Mouse (Mus musculus) G1E (cell line): Measurements from ENCODE around the gene Fam3b. TPM values are rescaled to one million over a fixed set of nuclear protein-coding genes. Genes with fewer than 3 reads are reported as not detected.

ENCODE experiments used
- ATAC-seq: 2 replicates; pipeline ENCODE4 v1.8.0; 2016; ENCODE audit warnings: mild to moderate bottlenecking; ENCODE audit not compliant: insufficient number of reproducible peaks, poor library complexity, low FRiP score, severe bottlenecking; ENCODE audit errors: extremely low read depth
- DNase-seq: peaks from one replicate; pipeline ENCODE4 v3.0.0; 2012; ENCODE audit warnings: low spot score
- H3K27me3 ChIP-seq: 2 replicates; pipeline ENCODE4 v1.6.1; 2012; ENCODE audit warnings: mild to moderate bottlenecking, low read length, inconsistent platforms; ENCODE audit not compliant: insufficient read depth
- H3K36me3 ChIP-seq: replicated peaks from 2 replicates; pipeline ENCODE3; 2012; ENCODE audit warnings: mild to moderate bottlenecking, inconsistent platforms
- H3K4me1 ChIP-seq: 2 replicates; pipeline ENCODE4 v1.6.1; 2012; ENCODE audit warnings: low read depth, low read length, inconsistent platforms, mixed read lengths; ENCODE audit not compliant: insufficient read depth
- H3K4me3 ChIP-seq: 2 replicates; pipeline ENCODE4 v1.5.1; 2012; ENCODE audit warnings: low read depth, mild to moderate bottlenecking, inconsistent platforms, low read length, moderate library complexity, mixed read lengths
- H3K9me3 ChIP-seq: replicated peaks from 2 replicates; pipeline ENCODE4 v1.6.1; 2012; ENCODE audit warnings: inconsistent platforms
- CTCF ChIP-seq: IDR thresholded peaks from 2 replicates; pipeline ENCODE4 v1.5.1; 2012; ENCODE audit warnings: low read depth, low read length, inconsistent platforms, mixed read lengths
- GATA1 ChIP-seq: IDR thresholded peaks from 2 replicates; pipeline ENCODE4 v1.6.1; 2012; ENCODE audit warnings: borderline replicate concordance, low read length, inconsistent platforms, mixed read lengths
- GATA2 ChIP-seq: IDR thresholded peaks from 2 replicates; pipeline ENCODE4 v1.6.1; 2012; ENCODE audit warnings: low read depth, low read length, inconsistent platforms, borderline replicate concordance
- POLR2AphosphoS5 ChIP-seq: IDR thresholded peaks from 2 replicates; pipeline ENCODE4 v1.6.1; 2012; ENCODE audit warnings: low read depth, low read length, inconsistent platforms; ENCODE audit not compliant: insufficient replicate concordance
- TAL1 ChIP-seq: conservative IDR thresholded peaks from 2 replicates; pipeline ENCODE4 v1.6.1; 2012; ENCODE audit warnings: low read depth, low read length, inconsistent platforms, mixed read lengths
- polyA plus RNA-seq: library from polyadenylated mRNA; stranded (reverse); fragments of >175 nt; gene quantifications from 2 replicates; pipeline ENCODE4 v1.2.3, GENCODE M21; 2012
- total RNA-seq, 2 experiments: library from RNA; stranded (forward) in 1 of 2; stranded (reverse) in 1 of 2; fragments of 200-1000 nt in 1 of 2; fragments of >200 nt in 1 of 2; fragmentation: Nextera tagmentation in 1 of 2; gene quantifications; 2 replicates each; pipeline ENCODE4 v1.2.3; 2014 to 2017

Gene Fam3b
- total and polyA plus RNA-seq, 3 experiments: 0.87 TPM; not detected in 2

- Histone ChIP-seq H3K4me3 (no peak overlapping the region), H3K36me3 (no peaks in the 10 kb centered on the region), H3K4me1 (no peaks in the 10 kb centered on the region), H3K9me3 (no peaks in the 10 kb centered on the region), H3K27me3 (no peaks in the 10 kb centered on the region; the same call in 1 of the 2 replicates)
- ATAC-seq (no peak), DNase-seq (no peak)
- TF ChIP-seq TAL1: no peak
- TF ChIP-seq POLR2AphosphoS5: no peak
- TF ChIP-seq GATA1: no peak
- no peak for TF ChIP-seq GATA2
- TF ChIP-seq CTCF: no peak
These were observed 2.3 kb downstream of the Fam3b start for GRCm38 (mm10) chr16:97512347-97512751.

- no peaks in the 10 kb centered on the region; the same call in 1 of the 2 replicates for H3K27me3 ChIP-seq
- DNase-seq (no peak), ATAC-seq (no peak)
- H3K9me3 ChIP-seq: no peaks in the 10 kb centered on the region
- H3K4me1 ChIP-seq: no peaks in the 10 kb centered on the region
- no peak overlapping the region for H3K4me3 ChIP-seq
- H3K36me3 ChIP-seq: no peaks in the 10 kb centered on the region
- TF ChIP-seq CTCF (no peak), TAL1 (no peak), POLR2AphosphoS5 (no peak), GATA2 (no peak), GATA1 (no peak)
These were observed 3.1 kb downstream of the Fam3b start for GRCm38 (mm10) chr16:97511495-97511894.

GRCm38 (mm10) chr16:97510849-97511248 lies 3.8 kb downstream of the Fam3b start:
- DNase-seq (no peak), ATAC-seq (no peak)
- H3K9me3 ChIP-seq: no peaks in the 10 kb centered on the region
- no peaks in the 10 kb centered on the region for H3K36me3 ChIP-seq
- no peak overlapping the region for H3K4me3 ChIP-seq
- H3K4me1 ChIP-seq: no peaks in the 10 kb centered on the region
- TF ChIP-seq POLR2AphosphoS5 (no peak), TAL1 (no peak), GATA1 (no peak), CTCF (no peak), GATA2 (no peak)
- no peaks in the 10 kb centered on the region; the same call in 1 of the 2 replicates for H3K27me3 ChIP-seq

- no peaks in the 10 kb centered on the region for H3K4me1 ChIP-seq
- no peak for ATAC-seq
- peaks cover 2% of the 10 kb centered on the region; the same call in 1 of the 2 replicates for H3K27me3 ChIP-seq
- H3K36me3 ChIP-seq: no peaks in the 10 kb centered on the region
- no peak for DNase-seq
- no peaks in the 10 kb centered on the region for H3K9me3 ChIP-seq
- H3K4me3 ChIP-seq: no peak overlapping the region
- TF ChIP-seq POLR2AphosphoS5 (no peak), TAL1 (no peak)
These were observed 6.8 kb downstream of the Fam3b start for GRCm38 (mm10) chr16:97507783-97508182.

GRCm38 (mm10) chr16:97504793-97505192 lies 9.8 kb downstream of the Fam3b start:
- H3K4me1 ChIP-seq: no peaks in the 10 kb centered on the region
- H3K9me3 ChIP-seq: no peaks in the 10 kb centered on the region
- 0 out of 2 replicates have a peak, but pooled peaks cover 2% of the 10 kb centered on the region for H3K27me3 ChIP-seq
- no peaks in the 10 kb centered on the region for H3K36me3 ChIP-seq
- no peak for ATAC-seq
- TF ChIP-seq GATA1 (no peak), POLR2AphosphoS5 (no peak), GATA2 (no peak), TAL1 (no peak), CTCF (no peak)
- DNase-seq: no peak
- no peak overlapping the region for H3K4me3 ChIP-seq

GRCm38 (mm10) chr16:97503849-97504248 lies 10.8 kb downstream of the Fam3b start:
- no peaks in the 10 kb centered on the region for H3K36me3 ChIP-seq
- DNase-seq (no peak), ATAC-seq (no peak)

GRCm38 (mm10) chr16:97500901-97501300 lies 13.7 kb downstream of the Fam3b start:
- Histone ChIP-seq H3K27me3 (0 out of 2 replicates have a peak, but pooled peaks cover 2% of the 10 kb centered on the region), H3K36me3 (no peaks in the 10 kb centered on the region), H3K9me3 (no peaks in the 10 kb centered on the region), H3K4me3 (no peak overlapping the region), H3K4me1 (no peaks in the 10 kb centered on the region)
- ATAC-seq: no peak
- no peak for TF ChIP-seq POLR2AphosphoS5
- TF ChIP-seq CTCF: no peak
- TF ChIP-seq GATA1: no peak
- no peak for TF ChIP-seq TAL1
- no peak for TF ChIP-seq GATA2
- no peak for DNase-seq

More at GRCm38 (mm10) chr16:97503849-97504248, 10.8 kb downstream of the Fam3b start:
- TF ChIP-seq TAL1 (no peak), GATA1 (no peak), CTCF (no peak), POLR2AphosphoS5 (no peak), GATA2 (no peak)
- H3K27me3 ChIP-seq: 0 out of 2 replicates have a peak, but pooled peaks cover 2% of the 10 kb centered on the region
- H3K4me3 ChIP-seq: no peak overlapping the region
- H3K4me1 ChIP-seq: no peaks in the 10 kb centered on the region
- H3K9me3 ChIP-seq: no peaks in the 10 kb centered on the region
